Mouse (Mus musculus) heart, adult 18-20 months (tissue): ENCODE measurements around the gene Hcar1. TPM values are rescaled to one million over a fixed set of nuclear protein-coding genes. Genes with fewer than 3 reads are reported as not detected.

Experiments
- DNase-seq, 2 experiments: peaks; one replicate each; pipeline ENCODE4 v3.0.0; 2021 to 2022; ENCODE audit warnings: mixed read lengths in 1 of 2
- total RNA-seq, 2 experiments: library from RNA; stranded (reverse); gene quantifications; 2 replicates each; pipeline ENCODE4 v1.2.3; 2021

The Hcar1 gene
- total RNA-seq, 2 experiments from 2014 or later: 0.47 to 0.90 TPM

DNA sequence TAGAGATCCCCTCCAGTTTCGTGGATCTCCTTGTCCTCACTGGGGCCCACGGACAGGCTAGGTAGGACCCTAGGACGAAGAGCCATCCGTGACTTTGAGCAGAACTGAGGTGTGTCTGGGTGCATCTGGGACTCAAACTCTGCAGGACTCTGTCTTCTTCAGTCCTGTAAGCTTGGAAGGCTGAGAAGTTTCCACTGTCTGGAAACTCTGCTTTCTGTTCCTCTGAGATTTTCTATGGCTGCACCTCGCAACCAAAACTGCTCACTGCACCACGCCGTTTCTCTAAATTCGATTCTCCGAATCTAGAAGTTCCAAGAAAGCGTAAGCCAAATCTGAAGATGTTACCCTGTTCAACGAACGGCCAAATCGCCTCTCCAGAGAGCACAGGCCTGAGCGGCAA is 15.9 kb downstream of the Hcar1 start:
- no peak for DNase-seq

- DNase-seq: peak in 1 of 2 experiments; percentile 54
Measured at GRCm38 (mm10) chr5:123862374-123863350, 17.2 kb downstream of the Hcar1 start.

GRCm38 (mm10) chr5:123858798-123859197 is 21.0 kb downstream of the Hcar1 start:
- DNase-seq: no peak

- DNase-seq: no peak
Measured at GRCm38 (mm10) chr5:123854511-123854910, 25.3 kb downstream of the Hcar1 start.

- DNase-seq: no peak
Measured at GRCm38 (mm10) chr5:123853877-123854504, 25.8 kb downstream of the Hcar1 start.

GRCm38 (mm10) chr5:123851398-123851797 is 28.4 kb downstream of the Hcar1 start:
- DNase-seq: no peak

GRCm38 (mm10) chr5:123844316-123844715 is 35.5 kb downstream of the Hcar1 start:
- DNase-seq: no peak

DNA sequence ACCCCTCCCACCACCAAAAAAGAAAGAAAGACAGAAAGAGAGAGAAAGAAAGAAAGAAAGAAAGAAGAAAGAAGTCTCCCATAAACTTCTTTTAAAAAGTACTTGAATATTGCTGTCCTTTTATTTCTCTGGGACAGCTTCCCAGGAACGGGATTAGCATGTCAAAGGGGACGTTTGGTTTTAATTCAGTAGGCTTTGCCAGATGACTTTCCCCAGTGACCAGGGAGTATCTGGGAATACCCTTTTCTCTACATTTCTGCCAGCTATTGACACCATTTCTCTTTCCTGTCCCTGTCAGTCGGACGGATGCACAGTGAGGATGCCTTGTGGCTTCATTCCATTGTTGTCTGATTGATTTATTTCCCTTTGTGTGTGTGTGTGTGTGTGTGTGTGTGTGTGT is 36.0 kb downstream of the Hcar1 start:
- peak in 1 of 2 experiments; percentile 13 for DNase-seq

- DNase-seq: no peak
Measured at GRCm38 (mm10) chr5:123842935-123843282, 36.9 kb downstream of the Hcar1 start.

DNA sequence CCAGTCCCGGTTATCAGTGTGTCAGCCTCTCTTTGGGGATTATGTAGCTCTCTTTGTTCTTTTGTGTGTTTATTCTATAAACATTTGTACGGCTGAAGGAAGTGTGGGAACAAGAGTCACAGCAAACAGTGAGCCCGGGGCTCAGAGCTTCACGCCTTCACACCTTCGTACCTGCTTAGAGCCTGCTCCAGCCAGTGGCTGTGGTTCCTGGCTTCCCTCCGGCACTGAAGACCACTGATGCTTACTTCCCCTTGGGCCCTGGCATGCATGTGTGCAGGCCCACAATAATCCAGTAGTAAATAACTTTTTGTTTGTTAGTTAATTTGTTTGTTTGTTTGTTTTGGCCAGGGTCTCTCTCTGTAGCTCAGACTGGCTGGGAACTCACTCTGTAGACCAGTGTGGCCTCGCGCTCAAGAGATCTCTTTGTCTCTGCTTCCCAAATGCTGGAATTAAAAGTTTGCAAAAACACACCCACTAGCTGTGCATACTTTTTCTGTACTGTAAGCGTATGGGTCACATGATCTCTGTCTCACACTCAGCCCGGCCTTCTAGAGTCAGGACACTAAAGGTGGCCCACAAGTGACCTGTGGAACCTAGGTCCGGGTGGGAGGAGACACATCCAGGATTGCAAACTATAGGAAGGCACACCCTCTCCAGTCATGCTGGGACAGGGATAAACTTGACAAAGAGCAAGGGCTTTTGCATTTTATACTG is 37.4 kb downstream of the Hcar1 start:
- DNase-seq: no peak

DNA sequence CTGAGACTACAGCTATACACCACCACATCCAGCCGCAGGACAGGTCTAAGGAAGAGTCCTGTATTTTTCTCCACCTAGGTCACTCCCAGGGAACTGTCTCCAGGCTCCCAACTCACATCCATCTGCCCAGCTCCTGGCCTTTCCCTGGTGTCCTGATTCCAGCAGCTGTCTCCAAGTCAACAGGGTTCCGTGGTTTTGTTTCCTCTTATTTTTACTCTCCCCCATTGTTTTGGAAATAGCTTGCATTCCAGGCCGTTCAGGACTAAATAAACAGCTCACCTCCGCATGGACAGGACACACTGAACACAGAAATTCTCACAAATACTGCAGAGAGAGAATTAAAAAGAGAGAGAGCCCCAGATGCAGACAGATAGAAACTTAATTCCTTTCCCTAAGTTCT is 42.4 kb downstream of the Hcar1 start:
- no peak for DNase-seq

- no peak for DNase-seq
Measured at GRCm38 (mm10) chr5:123834836-123835235, 45.0 kb downstream of the Hcar1 start.

- DNase-seq: no peak
Measured at GRCm38 (mm10) chr5:123832309-123832708, 47.5 kb downstream of the Hcar1 start.

DNA sequence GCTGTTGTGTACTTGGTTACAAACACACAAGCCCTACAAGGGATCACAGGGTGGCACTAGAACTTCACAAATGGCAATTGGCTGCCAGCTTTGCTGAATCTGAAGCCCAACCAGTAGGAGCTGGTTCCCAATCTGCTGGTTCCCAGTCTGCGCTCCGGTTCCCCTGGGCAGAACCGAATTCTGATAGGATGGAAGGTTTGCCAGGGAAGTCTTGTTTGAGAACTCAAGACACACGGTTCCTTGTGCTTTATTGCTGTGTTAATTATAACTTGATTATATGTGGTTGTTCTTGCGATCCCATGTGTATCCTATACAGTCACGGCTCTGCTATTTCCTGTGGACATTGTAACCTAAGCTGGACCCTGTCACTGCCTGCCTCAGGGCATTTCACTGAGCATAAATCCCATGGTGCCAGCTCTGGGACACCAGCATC is 52.1 kb downstream of the Hcar1 start:
- peak; percentile 43 to 52 for DNase-seq

Other genes starting within 250 kb of the Hcar1 start
- 100 to 1,000 TPM; 173 to 179 TPM for gene Clip1, start 195.4 kb downstream of the Hcar1 start, total RNA-seq
- gene Zcchc8, start 158.9 kb downstream of the Hcar1 start, total RNA-seq: 10 to 100 TPM; 17.3 to 22.0 TPM
- gene Rsrc2, start 130.6 kb downstream of the Hcar1 start, total RNA-seq: 10 to 100 TPM; 35.7 to 39.7 TPM
- gene Kntc1, start 130.3 kb downstream of the Hcar1 start, total RNA-seq: under 1 TPM; 0.31 to 0.97 TPM
- gene Hcar2, start 14.5 kb downstream of the Hcar1 start, total RNA-seq: under 1 TPM in 1 of 2 experiments, not detected in 1; 0.39 TPM
- 10 to 100 TPM; 54.0 to 58.7 TPM for gene Denr, start 27.2 kb upstream of the Hcar1 start, total RNA-seq
- gene Gm43518, start 47.4 kb upstream of the Hcar1 start, total RNA-seq: 1 to 10 TPM in 1 of 2 experiments, not detected in 1; 1.1 TPM
- gene Ccdc62, start 50.7 kb upstream of the Hcar1 start, total RNA-seq: 1 to 10 TPM; 3.8 to 4.1 TPM
- gene Hip1r, start 93.6 kb upstream of the Hcar1 start, total RNA-seq: 10 to 100 TPM; 11.1 to 11.3 TPM
- gene Vps37b, start 152.2 kb upstream of the Hcar1 start, total RNA-seq: 10 to 100 TPM; 15.1 to 15.2 TPM
- 10 to 100 TPM in 1 of 2 experiments, 1 to 10 TPM in 1; 8.9 to 10.7 TPM for gene Abcb9, start 215.8 kb upstream of the Hcar1 start, total RNA-seq
- 10 to 100 TPM; 15.1 to 17.5 TPM for gene Ogfod2, start 232.3 kb upstream of the Hcar1 start, total RNA-seq
- 10 to 100 TPM; 36.3 to 37.8 TPM for gene Arl6ip4, start 236.1 kb upstream of the Hcar1 start, total RNA-seq